Mouse (Mus musculus) ES-Bruce4 (cell line): ENCODE measurements at regions not wholly inside any gene's neighbourhood (a gene's known extent, or its start where the extent isn't known, plus 50 kb on each side); places are given as distances from the start of the nearest gene placed in this dataset.

Experiments used
- CTCF ChIP-seq: IDR thresholded peaks from one replicate; pipeline ENCODE4 v1.8.1; 2011; ENCODE audit warnings: low read depth, low read length
- EP300 ChIP-seq: IDR thresholded peaks from 2 replicates; pipeline ENCODE4 v1.6.1; 2011; ENCODE audit warnings: low read depth, low read length; ENCODE audit not compliant: insufficient read depth
- POLR2A ChIP-seq: IDR thresholded peaks from one replicate; pipeline ENCODE4 v1.8.1; 2011; ENCODE audit warnings: low read length; ENCODE audit not compliant: insufficient read depth

GRCm38 (mm10) chr19:14742361-14742760 lies 144.5 kb upstream of the Tle4 start:
- TF ChIP-seq CTCF (no peak), POLR2A (no peak), EP300 (no peak)
